Mouse (Mus musculus) cerebellum, adult 11-12 months (tissue): ENCODE results near the gene Ajm1.

Experiments used
- DNase-seq: peaks from one replicate; pipeline ENCODE4 v3.0.0; 2022

Gene Ajm1

DNA sequence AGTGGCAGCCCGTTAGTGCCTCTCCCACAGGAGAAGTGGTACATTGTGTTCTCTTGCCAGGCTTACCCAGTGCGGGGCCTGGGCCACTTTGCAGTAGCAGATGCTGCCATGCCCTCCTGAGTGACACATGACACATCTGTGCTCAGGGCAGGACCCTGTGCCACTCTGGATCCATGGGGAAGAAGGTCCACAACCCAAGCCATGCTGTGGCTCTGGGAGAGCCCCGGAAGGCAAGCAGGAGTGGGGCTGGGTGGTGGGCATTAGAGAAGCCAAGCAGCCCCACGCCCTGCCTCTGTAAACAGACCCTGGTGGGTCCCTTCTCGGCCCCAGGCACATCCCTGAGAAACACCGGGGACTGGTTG, 1.5 kb upstream of the Ajm1 start:
- peak; percentile 71 for DNase-seq

DNA sequence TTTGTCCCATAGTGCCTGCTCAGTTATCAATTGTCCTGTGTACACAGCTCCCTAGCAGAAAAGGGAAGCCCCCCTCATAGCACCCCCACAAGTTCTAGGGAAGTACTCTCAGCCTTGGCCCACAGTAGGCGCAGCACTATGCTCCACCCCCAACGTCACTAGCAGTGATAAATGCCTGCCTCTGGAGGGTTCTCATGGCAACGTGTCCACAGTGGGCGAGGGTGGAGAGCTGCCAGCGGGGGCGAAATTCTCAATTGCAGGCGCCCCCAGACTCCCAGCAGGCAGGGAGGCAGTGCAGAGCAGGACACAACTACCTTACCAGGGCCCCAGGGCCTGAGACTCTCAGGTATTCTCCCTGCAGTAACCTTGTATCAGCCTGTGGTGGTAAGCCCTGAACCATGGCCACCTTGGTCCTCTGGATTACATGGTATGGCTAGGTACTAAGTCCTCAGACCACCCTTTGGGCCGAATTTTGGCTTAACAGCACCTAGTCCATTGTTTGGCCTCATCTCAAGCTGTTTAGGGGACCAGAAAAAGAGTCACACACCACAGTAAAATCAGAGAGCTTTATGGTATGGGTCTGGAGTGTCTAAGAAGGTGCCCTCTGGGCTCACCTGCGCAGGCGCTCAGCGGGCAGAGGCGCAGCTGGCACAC, 1.0 kb upstream of the Ajm1 start:
- DNase-seq, result peak; percentile 79

- DNase-seq, result peak; percentile 97
Measured at GRCm38 (mm10) chr2:25581901-25582301, 344 bp upstream of the Ajm1 start.

GRCm38 (mm10) chr2:25580621-25581101, 896 bp downstream of the Ajm1 start:
- peak; percentile 71 for DNase-seq

GRCm38 (mm10) chr2:25579737-25580460, 1.7 kb downstream of the Ajm1 start:
- peak; percentile 84 for DNase-seq

DNA sequence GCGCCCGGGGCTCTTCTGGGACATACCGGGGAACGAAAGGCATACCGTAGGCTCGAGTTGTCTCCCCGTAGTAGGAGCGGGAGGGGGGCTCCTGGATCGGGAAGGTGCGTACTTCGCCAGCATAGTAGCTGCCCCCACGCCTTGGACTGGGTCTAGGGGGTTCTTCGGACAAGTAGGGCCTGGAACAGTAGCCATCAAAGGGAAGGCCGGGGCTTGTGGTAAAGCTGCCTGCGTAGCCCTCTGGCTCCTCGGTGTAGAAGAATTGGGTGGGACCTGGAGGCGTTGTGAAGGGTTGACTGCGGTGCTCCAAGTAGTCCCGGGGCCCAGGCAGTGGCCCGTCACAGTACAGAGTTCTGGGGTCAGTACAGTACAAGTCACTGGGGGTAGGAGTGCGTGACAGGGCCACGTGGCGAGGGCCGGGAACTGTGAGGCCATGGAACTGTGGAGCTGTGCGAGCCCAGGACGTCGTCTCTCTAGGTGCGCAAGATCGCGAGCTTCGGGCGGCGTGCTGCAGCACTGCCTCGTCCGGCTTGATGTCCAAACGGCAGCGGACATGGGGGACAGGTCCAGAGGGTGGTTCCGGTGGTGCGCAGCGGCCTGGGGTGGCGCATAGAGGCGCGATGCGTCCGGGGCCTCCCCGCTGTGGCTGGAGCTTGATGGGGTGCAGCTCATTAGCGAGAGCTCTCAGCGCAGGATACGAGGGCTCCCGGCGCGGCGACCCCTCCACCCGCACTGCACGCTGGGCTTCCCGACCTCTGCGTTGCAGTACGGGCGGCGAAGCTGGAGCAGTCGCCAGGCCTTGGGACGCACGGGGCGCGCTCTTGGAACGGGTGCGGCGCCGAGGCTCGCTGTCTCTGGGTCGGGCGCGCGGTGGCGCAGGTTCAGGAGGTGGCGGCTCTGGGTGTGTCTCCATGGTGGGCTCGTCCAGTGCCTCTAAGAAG, 2.5 kb downstream of the Ajm1 start:
- DNase-seq, result no peak

DNA sequence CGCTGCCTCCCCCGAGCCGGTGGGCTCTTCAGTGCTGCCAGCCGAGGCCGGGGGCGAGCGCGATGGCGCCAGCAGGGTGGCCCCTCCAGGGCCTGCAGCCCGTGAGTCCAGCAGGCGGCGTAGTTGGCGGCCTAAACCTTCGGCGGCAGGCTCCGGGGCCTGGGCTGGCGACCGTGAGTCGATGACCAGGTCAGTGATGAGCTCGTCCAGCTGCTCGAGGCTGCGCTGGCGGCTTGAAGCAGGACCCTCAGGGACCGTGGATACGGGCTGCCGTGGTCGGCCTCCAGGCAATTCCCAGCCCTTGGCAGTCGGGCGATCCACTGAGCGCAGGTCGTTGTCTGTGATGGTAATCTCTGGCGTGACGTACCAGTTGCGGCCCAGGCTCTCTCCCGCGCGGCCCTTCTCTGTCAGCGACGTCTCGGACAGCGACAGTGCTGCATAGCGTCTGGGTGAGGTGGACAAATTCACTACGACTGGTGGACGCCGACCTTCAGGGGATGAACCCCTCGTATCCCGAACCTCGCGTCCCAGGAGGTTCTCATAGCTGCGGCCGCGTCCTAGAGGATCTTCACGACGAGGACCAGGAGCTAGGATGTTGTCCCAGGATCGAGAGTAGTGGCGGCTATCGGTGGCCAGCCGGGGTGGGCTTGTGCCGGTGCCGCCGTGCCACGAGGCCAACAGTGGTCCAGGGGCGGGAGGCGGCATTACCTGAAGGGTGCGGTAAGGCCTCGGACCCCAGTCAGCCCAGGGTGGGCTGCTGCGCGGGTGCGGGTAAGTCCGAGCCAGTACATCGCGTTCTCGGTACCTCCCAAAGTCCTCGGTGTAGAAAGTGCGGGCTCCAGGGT, 3.4 kb downstream of the Ajm1 start:
- peak; percentile 63 for DNase-seq

DNA sequence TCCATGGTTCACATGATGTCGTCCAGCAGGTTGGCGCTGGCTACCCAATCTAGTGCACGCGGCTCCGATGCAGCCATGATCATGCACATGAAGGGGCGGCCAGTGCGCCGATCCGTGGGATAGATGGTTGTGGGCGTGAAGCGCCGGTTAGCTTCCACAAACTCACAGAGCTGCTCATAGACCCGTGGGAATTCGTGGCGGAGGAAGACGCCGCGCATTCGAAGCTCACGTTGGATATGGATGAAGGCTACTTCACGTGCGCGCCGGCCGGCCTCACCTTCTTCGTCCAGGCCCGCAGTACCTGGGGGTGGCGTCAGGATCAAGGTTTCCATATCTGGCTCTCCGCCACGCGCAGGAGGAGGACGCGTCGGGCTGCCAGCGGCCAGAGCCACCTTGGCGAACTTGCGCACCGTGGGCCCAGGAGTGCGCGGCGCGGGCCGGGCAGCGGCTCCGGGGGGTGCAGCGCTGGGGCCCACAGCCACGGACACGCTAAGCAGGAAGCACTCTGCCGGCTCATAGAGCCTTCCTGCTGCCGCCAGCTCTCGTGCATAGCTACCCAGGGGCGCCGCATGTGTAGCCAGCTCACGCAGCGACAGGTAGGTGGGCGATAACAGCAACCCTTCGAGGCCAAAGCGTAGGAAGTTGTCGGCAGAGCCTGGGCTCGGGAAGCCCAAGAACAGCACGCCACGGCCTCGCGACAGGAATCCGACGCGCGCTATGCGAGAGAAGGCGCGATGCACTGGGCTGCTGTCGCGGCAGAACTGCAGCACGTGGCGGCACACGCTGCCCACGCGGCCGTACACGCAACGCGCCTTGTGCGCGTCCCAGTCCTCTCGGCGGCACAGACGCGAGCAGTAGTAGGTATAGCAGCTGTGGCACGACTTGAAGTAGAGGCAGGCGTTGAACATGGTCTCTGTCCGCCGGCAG, 4.3 kb downstream of the Ajm1 start:
- DNase-seq, result peak; percentile 57

DNA sequence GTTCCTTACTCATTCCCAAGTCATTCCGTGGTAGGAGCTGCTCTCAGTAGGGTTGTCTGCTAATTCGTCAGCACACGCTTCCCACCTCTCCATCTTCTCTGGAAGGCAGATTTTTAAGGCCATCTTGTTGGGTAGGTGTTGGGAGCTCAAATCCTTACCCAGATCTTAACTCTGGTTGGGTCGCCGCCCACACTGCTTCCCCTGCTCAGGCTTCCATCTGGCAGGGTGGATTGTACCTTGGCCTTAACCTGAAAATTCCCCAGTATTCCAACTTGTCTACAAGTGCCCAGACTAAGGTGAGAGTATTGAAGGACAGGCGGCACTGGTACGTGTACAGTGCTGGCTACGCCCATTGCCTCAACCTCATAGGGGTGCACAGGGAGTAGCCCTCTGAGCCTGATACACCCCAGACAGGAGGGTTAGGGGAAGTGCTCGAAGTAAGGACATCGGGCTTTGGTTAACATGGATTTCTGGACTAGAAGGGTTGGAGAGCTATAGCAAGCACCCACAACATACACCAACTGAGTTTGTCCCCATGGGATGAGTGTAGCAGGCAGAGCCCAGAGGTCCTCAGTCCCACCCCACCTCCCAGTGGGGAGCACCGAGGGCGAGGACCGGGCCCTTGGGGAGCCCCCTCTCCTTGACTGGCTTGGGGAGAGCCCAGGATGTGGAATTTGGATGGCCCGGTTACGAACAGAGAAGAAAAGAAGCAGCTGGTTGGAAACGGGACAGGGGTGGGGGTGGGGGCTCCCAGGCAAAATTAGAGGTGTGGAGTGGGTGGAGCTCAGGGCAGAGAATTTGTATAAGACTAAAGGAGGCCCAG, 5.3 kb downstream of the Ajm1 start:
- DNase-seq, result peak; percentile 67

- peak; percentile 77 for DNase-seq
Measured at GRCm38 (mm10) chr2:25575432-25576027, 6.0 kb downstream of the Ajm1 start.

GRCm38 (mm10) chr2:25574579-25575431, 6.8 kb downstream of the Ajm1 start, which contains the start of the genes Mamdc4 and Phpt1:
Mamdc4 (minus strand) TSS chr2:25574845.
Phpt1 (minus strand) TSS chr2:25575224.
- peak; percentile 96 for DNase-seq

DNA sequence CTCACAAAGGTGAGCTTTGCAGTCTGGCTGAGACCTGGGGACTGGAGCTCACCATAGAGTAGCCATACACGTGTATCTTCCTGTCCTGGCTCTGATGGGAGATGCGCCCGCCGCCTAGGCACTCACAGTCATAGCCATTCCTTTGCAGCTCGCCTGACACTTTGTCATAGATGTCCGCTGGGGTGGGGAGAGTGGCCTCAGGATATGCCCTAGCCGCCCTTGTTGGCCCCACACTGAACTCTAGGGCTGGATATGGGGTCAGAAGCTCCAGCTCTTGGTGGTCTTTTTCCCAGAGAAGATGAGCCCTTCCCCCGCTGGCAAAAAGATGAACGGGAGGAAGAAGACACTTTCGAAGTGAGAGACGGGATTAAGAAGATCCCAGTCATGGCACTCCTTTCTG, 7.4 kb downstream of the Ajm1 start:
- DNase-seq, result peak; percentile 73

GRCm38 (mm10) chr2:25573068-25573467, 8.5 kb downstream of the Ajm1 start:
- DNase-seq, result peak; percentile 56

DNA sequence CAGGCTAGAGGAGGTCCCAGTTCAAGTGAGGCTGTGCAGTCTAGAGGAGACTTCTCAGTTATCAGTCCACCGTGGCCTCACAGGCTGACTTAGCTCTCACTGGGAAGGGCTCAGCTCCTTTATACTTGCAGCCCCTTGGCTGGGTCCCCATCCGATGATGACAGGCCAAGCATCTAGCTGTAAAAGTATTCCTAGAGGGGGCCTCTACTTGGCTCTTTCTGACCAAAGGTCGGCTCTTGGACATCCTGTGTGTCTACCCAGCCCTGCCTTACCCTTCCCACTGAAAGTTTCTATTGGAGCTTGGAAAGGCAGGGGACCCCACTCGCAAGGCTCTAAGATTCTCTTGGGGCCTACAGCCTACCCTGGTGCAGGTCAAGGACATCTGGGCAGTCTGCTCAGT, 10.3 kb downstream of the Ajm1 start:
- peak; percentile 22 for DNase-seq

DNA sequence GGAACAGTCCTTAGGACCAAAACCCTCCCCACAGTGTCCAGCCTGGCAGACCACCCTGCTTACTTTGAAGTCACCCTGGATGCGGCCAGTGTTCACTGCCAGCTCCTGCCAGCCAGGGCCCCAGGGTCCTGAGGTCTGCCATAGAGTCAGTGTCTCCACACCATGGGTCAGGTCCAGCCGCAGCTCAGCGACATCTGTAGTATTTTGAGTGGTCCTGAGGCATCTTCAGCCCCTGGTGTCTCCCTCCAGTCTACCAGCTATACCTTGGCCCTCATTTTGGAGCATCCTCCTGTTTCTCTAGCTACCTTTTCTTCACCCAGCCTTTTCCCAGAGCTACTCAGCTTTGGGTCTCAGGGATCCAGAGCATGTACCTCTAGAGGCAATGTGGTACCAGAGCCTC, 12.2 kb downstream of the Ajm1 start:
- DNase-seq, result no peak

DNA sequence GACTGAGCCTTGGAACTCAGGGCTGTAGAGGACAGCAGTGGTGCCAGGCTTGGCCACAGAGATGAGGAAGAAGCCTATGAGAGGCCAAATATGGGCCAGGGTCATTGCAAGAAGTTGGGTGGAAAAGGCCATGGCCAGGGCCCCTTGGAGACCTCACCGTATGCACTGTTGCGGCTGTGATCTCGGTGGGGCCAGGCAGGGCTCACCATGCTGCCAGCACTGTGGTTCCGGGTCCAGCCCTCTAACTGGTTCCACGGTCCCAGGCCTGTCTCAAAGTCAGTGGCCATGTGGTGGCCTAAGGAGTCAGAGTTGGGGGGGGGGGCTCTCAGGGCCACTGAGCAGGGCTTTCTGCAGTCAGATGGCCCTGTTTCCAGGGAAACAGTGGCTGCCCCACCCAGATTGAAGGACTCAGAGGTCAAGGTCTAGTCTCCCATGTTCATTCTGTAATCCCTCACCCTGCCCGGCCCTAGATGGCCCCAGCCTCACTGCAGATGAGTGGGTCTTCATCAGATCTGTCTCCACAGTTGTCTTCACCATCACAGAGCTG, 13.0 kb downstream of the Ajm1 start:
- DNase-seq, result no peak

DNA sequence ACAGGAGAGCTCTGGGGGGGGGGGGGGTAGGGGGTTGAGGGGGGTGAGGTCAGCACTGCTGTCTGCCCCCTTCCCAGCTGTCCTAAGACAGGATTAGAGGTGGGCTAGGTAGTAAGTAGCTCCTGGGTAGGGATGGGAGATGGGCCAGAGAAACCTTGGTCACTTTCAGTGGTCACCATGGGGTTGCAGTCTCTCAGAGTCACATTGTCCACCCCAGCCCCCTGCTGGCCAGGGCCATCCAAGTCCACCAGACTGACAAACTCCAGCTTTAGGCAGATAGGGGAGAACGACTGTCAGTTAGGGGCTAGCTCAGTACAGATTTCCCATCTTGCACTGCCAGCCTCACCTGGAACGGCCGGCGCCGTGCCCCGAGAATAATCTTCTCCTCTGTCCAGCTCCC, 15.0 kb downstream of the Ajm1 start:
- DNase-seq, result peak; percentile 36

- peak; percentile 51 for DNase-seq
Measured at GRCm38 (mm10) chr2:25565741-25566140, 15.8 kb downstream of the Ajm1 start.
